Mouse (Mus musculus): ENCODE data around the gene Elfn1.
"Not testable (repeated sequence)": the region's sequence is repeated elsewhere in the genome, so short reads cannot be mapped to it uniquely, and the experiment has no call there.

Gene Elfn1

GRCm38 (mm10) chr5:139976584-139976983, 68.8 kb downstream of the Elfn1 start:
- DNase-seq (ENCODE audit: low spot score), result no peak

GRCm38 (mm10) chr5:139977476-139977875, 69.7 kb downstream of the Elfn1 start:
- no peak for DNase-seq (ENCODE audit: low spot score)

GRCm38 (mm10) chr5:139978525-139979276, 71.0 kb downstream of the Elfn1 start:
- DNase-seq (ENCODE audit: low spot score), result no peak

- DNase-seq (ENCODE audit: low spot score), result no peak
These were observed 71.6 kb downstream of the Elfn1 start for GRCm38 (mm10) chr5:139979371-139979770.

GRCm38 (mm10) chr5:139981976-139982375, 74.2 kb downstream of the Elfn1 start:
- DNase-seq (ENCODE audit: low spot score), result no peak

- DNase-seq (ENCODE audit: low spot score), result no peak
These were observed 77.5 kb downstream of the Elfn1 start for GRCm38 (mm10) chr5:139985073-139985746.

GRCm38 (mm10) chr5:139991531-139991930, 83.8 kb downstream of the Elfn1 start:
- DNase-seq (ENCODE audit: low spot score), result no peak

GRCm38 (mm10) chr5:139998321-139998720, 90.6 kb downstream of the Elfn1 start:
- not testable (repeated sequence) for DNase-seq (ENCODE audit: low spot score)

- no peak for DNase-seq (ENCODE audit: low spot score)
These were observed 91.2 kb downstream of the Elfn1 start for GRCm38 (mm10) chr5:139998916-139999315.

GRCm38 (mm10) chr5:140002541-140002940, 94.8 kb downstream of the Elfn1 start:
- DNase-seq (ENCODE audit: low spot score), result no peak

GRCm38 (mm10) chr5:140006861-140007260, 99.1 kb downstream of the Elfn1 start:
- no peak for DNase-seq (ENCODE audit: low spot score)

- no peak for DNase-seq (ENCODE audit: low spot score)
These were observed 100.1 kb downstream of the Elfn1 start for GRCm38 (mm10) chr5:140007656-140008522.

- no peak for DNase-seq (ENCODE audit: low spot score)
These were observed 100.7 kb downstream of the Elfn1 start for GRCm38 (mm10) chr5:140008523-140008806.

GRCm38 (mm10) chr5:140009083-140009655, 101.4 kb downstream of the Elfn1 start:
- no peak for DNase-seq (ENCODE audit: low spot score)

- DNase-seq (ENCODE audit: low spot score), result no peak
These were observed 102.7 kb downstream of the Elfn1 start for GRCm38 (mm10) chr5:140010405-140010804.

GRCm38 (mm10) chr5:140012286-140012967, 104.7 kb downstream of the Elfn1 start:
- no peak for DNase-seq (ENCODE audit: low spot score)

GRCm38 (mm10) chr5:140013652-140014051, 105.9 kb downstream of the Elfn1 start:
- no peak for DNase-seq (ENCODE audit: low spot score)

- DNase-seq (ENCODE audit: low spot score), result no peak
These were observed 109.2 kb downstream of the Elfn1 start for GRCm38 (mm10) chr5:140016896-140017295.

- no peak for DNase-seq (ENCODE audit: low spot score)
These were observed 111.0 kb downstream of the Elfn1 start for GRCm38 (mm10) chr5:140018780-140019179.

GRCm38 (mm10) chr5:140019616-140020015, 111.9 kb downstream of the Elfn1 start:
- DNase-seq (ENCODE audit: low spot score), result no peak

- DNase-seq (ENCODE audit: low spot score), result no peak
These were observed 114.0 kb downstream of the Elfn1 start for GRCm38 (mm10) chr5:140021755-140022154.

GRCm38 (mm10) chr5:140022861-140023260, 115.1 kb downstream of the Elfn1 start:
- no peak for DNase-seq (ENCODE audit: low spot score)

Data from lung, postnatal 25 days (tissue).